Mouse (Mus musculus) activated CD4-positive, CD25-positive, alpha-beta regulatory T cell, adult 9 weeks (primary cell): ENCODE data around the gene Tiam1. TPM values are rescaled to one million over a fixed set of nuclear protein-coding genes. Genes with fewer than 3 reads are reported as not detected.

ENCODE experiments used
- polyA plus RNA-seq: library from polyadenylated mRNA; unstranded; fragments of 100-300 nt; shearing (Covaris generic); gene quantifications from one replicate; pipeline ENCODE4 v1.2.1, GENCODE M21; 2017

The Tiam1 gene
- polyA plus RNA-seq = 42.6 TPM

GRCm38 (mm10) chr16:90143760-90144516 is at the start of gene Tiam1:
Gene Tiam1, minus strand, starts transcription at chr16:90143769.

Other genes with a start within 250 kb of the Tiam1 start
- gene Sod1, start 77.0 kb upstream of the Tiam1 start, polyA plus RNA-seq = 107 TPM
- gene Scaf4, start 140.7 kb upstream of the Tiam1 start, polyA plus RNA-seq = 10.4 TPM
- 0.07 TPM for gene Hunk, start 242.2 kb upstream of the Tiam1 start, polyA plus RNA-seq